Mouse (Mus musculus) kidney, postnatal 4 days (tissue): ENCODE measurements around the gene Gng13.
"Not testable (repeated sequence)": the region's sequence is repeated elsewhere in the genome, so short reads cannot be mapped to it uniquely, and the experiment has no call there.

Source experiments
- DNase-seq, 2 experiments: peaks; one replicate each; pipeline ENCODE4 v3.0.0; 2021; ENCODE audit warnings: mixed read lengths in 2 of 2

Gng13 gene

DNA sequence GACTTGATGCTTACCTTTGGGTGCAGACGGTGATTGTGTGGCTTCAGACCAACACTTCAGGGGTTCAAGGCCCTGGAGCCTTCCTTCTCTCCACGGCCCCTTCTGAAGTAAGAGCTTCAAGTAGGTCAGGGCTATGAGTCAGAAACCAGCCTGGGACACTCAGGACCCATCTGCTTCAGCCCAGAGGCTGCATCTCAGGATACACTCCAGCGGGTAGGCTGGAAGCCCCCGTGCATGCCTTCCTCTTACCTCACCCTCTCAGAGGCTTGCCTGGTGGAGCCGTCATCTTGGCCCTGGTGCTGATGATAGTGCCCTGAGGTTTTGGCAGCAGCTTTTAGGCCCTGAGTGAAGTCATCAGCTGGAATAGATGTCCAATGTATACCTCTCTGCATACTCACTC is 18.3 kb downstream of the Gng13 start:
- no peak for DNase-seq

DNA sequence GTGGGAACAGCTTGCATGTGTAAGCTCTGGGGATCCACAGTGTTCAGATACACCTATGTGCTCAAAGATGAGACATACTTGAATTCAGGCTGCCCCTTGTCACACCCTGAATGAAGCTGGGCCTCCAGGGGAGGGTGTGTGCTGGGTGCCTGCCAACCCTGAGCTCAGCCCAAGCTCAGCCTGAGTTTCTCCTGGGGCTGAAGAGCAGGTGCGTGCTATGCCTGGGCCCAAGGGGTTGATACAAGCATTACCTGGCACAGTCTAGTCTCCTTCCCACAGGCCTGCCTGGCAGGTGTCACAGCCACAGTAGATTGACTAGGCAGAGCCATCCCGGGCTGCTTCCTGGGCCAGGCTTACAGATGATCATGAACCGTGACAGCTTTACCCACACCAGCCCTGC is 18.8 kb downstream of the Gng13 start, which contains the start of gene Mslnl:
Gene Mslnl, plus strand, starts transcription at position 298 of the 400 bp plus-strand sequence.
- DNase-seq = no peak

DNA sequence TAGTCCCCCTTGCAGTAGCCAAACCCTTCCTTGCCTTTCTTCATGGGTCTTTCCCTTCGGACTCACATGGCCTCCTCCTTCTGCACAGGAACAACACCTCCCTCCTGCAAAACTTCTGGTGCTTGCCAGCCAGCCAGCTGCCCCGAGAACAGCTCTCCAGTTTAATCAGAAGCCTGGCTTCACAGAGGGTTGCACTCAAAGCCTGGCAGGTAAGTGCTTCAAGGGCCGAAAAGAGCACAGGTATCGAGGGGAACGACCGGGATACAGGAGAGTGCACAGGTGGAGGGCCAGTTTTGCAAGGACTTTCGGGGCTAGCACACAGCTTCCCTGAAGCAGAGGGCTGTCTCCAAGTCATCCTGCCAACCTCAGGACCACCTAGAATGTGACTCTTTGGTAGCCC is 21.9 kb downstream of the Gng13 start:
- DNase-seq = no peak

DNA sequence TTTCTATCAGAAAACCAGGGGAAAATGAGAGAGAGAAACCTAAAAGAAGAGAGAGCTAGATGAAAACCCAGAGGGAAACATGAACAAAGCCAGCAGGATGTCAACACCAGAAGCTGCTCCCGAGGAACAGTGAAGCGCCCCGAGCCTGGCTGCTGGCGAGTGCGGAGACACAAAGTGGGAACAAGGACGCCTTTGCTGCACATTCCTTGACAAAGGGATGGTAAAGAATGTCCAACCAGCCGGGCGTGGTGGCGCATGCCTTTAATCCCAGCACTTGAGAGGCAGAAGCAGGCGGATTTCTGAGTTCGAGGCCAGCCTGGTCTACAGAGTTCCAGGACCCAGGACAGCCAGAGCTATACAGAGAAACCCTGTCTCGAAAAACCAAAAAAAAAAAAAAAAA is 24.5 kb downstream of the Gng13 start:
- DNase-seq = not testable (repeated sequence)

DNA sequence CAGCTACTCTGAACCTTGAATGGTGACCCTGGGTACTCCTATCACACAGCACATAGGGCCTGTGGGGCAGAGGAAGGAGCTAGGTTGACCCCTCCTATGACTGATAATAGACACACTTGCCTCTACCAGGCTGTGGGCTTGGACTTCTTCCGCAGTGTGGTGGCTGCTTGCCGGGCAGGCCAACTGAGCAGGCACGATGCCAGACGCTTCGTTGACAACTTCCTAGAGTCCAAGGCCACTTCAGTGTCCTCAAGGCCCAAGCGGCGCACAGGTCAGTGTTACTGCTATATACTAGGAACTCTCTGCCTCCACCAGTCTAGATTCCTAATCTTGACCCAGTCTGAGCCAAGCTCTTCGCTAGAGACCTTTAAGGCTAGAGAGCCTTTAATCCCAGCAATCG is 26.9 kb downstream of the Gng13 start:
- no peak for DNase-seq

DNA sequence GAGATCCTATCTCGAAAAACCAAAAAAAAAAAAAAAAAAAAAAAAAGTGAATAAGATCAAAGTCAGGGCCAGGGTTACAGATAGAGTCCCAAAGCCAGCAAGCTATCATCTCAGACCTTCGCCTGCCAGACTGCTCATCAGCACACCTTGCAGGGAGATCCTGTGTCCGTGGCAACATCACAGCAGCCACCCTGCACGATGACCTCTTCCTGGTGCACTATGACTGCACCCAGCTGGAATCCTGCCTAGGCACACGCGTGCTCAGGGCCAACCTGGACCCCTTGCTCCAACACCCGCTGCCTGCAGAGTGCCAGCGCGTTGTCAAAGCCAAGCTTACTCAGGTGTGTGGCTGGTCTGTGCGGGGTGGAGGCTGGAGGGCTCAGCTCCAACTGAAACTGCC is 27.3 kb downstream of the Gng13 start:
- no peak for DNase-seq

DNA sequence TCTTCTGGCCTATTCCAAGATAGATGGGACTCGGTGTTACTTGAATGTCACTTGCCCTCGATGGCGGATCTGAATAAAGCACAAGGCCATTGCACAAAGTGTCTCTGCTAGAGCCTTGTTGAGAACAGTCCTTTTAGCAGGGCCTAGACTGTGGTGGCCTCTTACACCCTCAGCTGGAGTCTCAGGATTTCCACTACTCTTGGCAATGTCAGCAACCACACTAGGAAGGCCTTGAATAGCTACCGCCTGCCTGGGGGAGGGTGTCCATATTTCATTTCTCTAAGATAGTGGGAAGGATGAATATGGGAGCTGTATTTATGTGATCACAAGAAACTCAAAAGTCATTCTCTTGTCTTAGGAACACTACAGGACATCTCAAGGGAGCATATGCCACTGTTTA is 31.3 kb downstream of the Gng13 start:
- no peak for DNase-seq

DNA sequence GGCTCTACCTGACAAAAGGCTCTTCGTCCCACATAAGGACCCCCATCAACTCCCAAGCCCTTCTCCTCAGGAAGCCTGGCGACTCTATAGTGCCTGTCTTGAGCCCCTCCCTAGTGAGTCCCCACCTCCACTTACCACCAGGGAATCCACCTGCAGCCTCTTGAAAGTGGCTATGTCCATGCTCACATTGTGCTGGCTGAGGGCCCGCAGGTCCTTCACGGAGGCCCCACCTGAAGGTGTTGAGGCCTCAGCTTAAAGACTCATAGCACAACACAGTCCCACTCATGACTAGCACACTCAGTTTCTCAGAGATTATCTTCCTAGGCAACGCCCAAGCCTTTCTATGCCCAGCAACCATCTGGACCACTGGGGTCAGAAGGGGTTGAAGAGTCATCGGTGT is 32.3 kb downstream of the Gng13 start:
- no peak for DNase-seq

DNA sequence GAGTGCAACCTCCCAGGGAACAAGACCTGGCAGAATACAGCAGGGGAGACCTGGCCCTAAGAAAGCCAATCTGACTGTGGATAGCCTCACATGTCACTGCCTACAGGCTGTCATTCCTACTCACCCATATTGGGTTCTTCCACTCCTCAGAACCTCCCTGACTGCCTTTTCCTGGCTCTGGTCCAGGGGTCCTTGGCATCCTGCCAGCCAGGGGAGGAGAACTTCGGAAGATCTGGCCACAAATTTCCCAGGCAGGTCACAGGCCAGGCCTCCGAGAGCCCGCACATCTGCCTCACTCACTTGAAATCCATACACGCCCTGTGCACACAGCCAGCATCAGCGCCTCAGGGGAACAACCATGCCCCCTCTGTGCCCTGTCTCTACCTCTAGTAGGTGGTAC is 34.5 kb downstream of the Gng13 start:
- peak; percentile 79 to 82 for DNase-seq

DNA sequence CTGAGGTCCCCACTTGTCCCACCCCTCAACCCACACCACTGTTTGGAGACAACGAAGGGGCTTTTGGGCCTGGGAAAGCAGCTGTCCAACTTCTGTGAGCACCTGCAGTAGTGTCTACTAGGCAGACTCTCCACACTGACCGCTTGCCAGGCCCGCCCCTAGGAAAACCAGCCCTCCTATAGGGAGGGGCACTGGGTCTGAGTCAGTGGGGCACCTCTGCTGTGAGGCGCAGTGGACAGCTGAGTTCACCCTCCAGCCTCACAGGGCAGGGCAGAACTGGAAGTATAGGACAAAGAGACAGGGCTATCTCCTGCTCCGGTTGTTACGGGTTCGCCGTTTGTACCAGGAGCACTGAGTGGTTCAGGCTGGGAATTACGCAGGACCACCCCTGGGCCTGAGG is 37.3 kb downstream of the Gng13 start, which contains the start of gene Msln:
Gene Msln, minus strand, starts transcription at position 138 of the 400 bp plus-strand sequence.
- no peak for DNase-seq

DNA sequence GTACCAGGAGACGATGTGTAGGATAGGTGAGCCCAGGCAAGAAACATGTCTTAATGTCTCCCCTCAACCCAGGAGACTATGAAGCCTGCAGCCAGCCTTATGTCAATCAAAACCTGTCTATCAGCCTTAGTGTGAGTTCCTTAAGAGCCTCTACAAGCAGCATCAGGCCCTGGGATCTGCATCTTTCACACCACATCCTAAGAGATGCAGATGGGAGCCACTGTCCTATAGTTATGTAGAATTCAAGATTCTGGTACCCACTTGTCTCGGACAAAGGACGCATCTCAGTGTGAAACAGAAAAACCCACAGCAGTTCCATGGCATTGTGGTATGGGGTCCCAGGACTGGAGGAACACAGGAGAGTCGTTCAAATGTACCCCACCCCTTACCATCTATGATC is 38.1 kb downstream of the Gng13 start:
- DNase-seq = no peak

DNA sequence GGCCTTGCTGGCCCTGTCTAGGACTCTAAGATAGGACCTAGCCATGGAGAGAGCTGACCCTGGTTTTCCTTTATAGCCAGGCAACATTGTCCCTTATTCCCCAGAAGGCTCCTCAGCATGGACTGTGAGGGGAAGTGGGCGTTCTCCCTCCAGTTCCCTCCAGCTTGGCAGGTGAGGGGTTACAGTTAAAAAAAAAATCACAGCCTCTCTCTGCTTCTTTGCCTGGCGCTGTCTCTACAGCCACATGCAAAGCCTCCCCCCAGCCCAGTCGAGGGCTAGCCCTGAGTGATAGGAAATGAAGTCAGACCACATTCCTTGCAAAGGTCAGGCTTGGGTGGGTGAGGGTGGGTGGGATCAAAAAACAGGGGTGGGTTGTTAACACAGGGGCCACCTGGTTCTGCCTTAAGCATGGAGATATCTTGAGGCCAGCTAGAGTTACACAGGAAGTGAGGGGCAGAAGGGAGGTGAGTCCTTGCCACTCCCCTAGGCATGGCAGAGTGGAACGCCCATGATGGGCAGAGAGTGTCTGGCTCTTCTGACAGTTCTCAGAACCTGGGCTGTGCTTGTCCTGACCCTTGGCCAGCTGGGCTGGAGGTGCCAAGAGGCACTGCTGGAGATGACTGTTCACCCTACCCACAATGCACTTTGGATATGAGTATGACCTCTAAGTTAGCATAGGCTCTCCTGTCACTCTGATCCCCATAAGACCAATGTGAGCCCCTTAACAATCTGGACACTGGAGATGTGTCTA is 38.8 kb downstream of the Gng13 start:
- no peak for DNase-seq

DNA sequence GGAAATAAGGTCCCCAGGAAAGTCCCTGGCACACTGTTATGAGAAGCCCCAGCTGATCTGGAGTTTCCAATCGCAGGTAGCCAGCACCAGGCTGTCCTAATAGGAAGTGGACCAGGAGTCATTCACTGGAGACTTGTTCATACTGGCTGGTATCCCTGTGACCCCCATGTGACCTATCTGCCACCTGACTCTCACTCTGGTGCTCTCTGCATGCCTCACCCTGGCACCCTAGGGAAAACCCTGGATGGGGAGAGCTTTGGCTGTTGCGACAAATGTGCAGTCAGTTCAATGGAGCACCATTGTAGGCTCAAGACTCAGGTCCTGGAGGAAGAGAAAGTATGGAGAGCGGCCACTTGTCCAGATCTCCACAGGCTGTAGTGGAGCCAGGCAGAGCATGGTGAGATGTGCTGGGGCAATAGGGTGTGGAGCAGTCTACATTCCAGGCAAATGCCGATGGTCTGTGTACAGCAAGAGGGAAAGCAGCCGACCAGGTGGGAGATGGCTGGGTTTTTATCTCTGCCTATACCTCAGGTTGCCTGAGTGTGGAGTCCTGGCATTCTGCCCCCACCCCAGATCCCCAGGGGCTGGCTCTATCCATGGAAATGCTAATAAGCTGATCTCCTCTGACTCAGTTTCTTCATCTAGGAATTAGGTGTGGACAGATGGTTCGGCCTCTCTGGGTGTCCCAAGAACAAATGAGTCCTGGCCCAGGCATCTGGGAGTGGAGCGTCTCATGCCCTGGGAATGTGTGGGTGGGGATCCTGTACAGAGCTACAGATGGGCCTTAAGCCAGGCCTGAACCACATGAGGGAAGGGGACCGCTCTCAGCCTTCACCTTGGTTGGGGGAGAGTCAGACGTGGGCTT is 39.6 kb downstream of the Gng13 start:
- DNase-seq = no peak

DNA sequence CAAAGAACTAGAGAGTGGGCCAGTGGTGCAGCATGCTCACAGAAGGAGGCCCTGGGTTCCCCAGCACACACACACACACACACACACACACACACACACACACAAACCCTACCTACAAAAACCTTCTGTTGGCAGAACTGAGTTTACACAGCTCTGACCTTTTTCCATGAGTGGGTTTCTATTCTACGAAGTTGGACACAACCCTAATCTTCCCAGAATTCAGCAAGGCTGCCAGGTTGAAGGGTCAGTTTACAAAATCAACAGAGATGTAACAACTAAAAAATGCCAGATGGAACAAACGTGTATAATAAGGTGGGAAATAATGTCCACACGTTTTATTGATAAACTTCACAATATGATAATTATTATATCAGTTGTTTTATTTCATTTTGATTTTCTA is 40.7 kb downstream of the Gng13 start:
- DNase-seq = no peak

DNA sequence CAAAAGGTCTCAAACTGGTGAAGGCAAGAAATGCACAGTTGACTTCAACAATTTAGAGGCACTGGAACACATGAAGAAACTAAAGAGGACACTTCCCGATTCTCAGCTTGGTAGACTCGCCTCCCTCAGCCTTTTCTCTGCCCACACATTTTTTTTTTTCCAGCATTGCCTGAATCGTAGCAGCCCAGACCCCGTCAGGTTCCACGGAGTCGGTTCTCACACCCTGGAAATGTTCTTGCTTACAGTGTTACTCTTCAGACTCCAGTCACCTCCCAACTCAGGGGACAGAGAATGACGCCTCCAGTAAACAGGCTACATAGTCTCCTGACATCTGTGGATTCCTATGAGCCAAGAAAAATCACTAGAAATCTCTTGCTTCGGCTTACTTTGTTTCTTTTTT is 43.2 kb downstream of the Gng13 start:
- DNase-seq = no peak

DNA sequence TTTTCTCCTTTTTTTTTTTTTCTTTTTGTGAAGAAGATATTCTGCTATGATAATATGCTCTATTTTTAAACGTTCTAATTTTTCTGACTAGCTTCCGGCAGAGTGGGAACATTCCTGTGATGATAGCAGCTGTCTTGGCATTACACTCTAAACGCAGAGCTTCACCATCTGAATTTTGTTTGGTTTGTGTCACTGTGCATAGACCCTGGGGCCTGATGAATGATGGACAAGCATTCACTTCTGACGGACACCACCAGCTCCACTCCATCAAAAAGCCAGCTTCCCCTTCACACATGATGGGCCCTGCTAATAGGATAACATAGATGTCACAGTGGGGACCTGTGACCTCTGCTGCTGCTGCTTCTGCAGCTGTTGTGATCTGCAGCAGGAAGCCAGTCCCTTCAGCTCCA is 44.6 kb downstream of the Gng13 start:
- no peak for DNase-seq

DNA sequence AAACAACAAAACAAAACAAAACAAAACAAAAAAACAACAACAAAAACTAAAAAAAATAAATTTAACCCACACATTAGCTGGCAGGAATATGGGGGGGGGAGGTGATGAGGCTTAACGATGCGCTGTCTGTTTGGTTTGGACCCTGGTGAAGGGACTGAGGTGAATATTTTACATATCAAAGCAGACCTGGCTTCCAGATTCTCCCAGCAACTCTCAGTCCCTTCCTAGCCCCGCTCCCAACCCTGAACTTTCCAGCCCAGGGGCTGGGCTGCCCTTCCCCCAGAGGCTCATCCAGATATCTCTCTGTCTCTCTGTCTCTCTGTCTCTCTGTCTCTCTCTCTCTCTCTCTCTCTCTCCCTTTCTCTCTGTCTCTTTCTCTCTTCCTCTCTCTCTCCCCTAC is 45.6 kb downstream of the Gng13 start:
- no peak for DNase-seq

DNA sequence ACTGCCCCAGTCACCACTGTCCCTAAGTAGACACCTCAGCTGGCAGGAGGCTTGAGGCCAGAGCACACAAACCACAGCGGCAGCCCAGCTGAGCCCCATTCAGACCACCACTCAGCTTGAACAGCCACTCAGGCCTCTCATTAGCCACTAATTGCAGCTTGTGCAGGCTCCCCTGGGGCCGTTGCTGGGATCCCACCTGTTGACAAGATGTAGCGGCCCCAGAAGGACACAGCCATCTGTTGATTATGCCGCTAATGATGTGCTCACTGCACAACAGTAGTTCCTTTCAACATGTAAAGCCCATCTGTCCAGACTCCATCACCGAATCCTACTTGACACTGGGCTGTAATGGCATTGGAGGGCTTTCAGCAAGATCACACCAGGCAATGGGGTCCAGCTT is 48.9 kb downstream of the Gng13 start:
- DNase-seq = no peak
